Mouse (Mus musculus) layer of hippocampus, adult 11-12 months (tissue): Measurements from ENCODE around the gene Rbm4.
"Not testable (repeated sequence)": the region's sequence is repeated elsewhere in the genome, so short reads cannot be mapped to it uniquely, and the experiment has no call there.

Experiments
- DNase-seq: peaks from one replicate; pipeline ENCODE4 v3.0.0; 2022; ENCODE audit warnings: low spot score

Rbm4 gene

DNA sequence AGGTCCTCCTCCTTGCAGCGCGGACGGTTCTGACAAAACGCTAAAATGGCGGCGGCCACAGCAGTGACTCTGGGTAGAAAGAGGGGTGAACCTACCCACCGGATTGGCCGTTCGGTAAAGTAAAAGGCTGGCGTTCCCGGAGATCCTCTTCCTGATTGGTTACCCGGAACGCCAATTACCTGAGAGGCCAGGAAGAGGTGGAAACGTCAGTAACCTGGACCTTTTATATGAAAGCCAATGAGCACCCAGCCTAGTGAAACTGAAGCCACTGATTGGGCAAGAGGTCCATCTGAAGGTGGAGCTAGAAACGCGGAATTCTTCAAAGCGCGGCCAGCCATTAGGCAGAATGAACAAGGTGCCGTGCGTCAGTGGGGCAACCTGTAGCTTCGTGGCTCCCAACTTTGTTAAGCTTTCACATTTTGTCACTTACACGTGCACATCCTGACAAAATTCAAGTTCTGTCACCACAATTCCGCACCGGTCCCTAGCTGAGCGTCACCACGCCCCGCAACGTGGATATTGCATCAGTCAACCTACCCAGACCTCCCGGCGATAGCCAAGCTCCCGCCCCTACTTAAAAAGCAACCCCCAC, at the start of gene Rbm4:
TSS of gene Rbm4 (minus strand) at position 71 of the 592 bp plus-strand sequence.
- peak; percentile 99 for DNase-seq

DNA sequence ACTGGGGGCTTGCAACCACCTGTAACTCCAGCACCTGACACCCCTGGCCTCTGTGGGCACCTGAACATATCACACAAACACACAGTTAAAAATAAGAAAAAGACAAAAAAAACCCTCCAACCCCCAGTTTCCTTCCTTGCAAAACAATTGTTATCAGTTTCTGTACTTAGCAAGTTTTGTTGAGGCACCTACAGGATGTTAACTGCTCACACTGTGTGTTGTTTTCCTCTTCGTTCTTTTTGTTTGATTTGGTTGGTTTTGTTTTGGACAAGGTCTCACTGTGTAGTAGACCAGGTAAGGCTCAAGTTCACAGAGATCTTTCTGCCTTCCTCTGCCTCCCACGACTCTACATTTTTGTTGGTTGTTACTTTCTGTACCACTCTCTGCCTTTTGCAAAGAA, 48.9 kb upstream of the Rbm4 start:
- no peak for DNase-seq

- DNase-seq, result no peak
Observed at GRCm38 (mm10) chr19:4840848-4841247, 47.1 kb upstream of the Rbm4 start.

- DNase-seq, result peak; percentile 97
Observed at GRCm38 (mm10) chr19:4839149-4839548, 45.4 kb upstream of the Rbm4 start, which contains the start of the genes Ccs and Ccdc87. Gene Ccs, minus strand, starts transcription at chr19:4839332. Gene Ccdc87, plus strand, starts transcription at chr19:4839366.

GRCm38 (mm10) chr19:4838526-4839140, 44.9 kb upstream of the Rbm4 start:
- no peak for DNase-seq

DNA sequence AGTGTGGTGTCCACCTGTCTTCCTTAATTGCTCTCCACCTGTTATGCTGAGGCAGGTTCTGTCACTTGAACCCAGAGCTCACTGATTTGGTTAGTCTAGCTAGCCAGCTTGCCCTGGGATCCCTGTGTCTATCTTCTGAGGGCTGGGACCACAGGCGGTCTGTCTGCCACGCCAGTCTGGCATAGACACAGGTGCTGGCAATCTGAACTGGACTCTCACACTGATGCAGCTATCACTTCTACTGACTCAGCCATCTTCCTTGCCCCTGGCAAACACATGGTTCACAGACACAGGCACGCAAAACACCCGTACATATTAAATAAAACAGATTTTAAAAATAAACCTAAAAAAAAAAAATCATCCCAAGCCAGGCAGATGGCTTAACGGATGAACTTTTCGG, 43.3 kb upstream of the Rbm4 start:
- DNase-seq, result no peak

DNA sequence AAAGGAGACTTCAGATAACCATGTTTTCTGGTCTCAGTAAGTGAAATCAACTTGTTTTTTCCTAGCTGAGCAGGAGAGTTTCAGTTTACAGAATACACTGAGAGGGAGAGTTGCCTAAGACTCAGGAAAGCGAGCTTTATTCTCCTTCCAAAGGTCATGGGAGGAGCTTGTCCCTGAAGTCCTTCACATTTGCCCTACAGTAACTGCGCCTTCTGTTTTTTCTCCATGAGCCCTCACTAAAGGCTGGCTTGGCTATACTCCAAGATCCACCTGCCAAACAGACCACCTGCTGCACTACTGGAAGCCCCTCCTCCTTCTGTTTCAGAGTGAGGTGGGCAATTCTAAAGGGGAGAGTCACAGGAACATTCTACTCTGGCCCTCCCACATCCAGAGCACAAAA, 42.4 kb upstream of the Rbm4 start:
- DNase-seq, result no peak

- DNase-seq, result no peak
Observed at GRCm38 (mm10) chr19:4833977-4834376, 40.3 kb upstream of the Rbm4 start.

DNA sequence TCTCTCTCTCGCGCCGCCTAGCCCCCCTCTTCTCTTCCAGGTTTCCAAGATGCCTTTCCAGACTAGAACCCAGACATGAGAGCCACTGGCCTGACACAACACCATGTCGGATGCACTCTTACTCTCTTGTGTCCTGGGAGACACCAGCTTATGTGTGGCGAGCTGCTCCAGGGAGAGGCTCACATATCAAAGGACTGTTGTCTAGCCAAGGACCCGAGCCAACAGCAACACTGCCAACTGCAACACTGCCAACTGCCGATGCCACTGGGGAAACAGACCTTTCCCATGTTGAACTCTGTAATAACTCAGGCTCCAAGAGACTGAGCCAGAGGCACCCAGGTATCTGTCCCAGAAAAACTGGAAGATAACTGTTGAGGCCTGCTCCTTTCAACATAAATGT, 35.5 kb upstream of the Rbm4 start:
- peak; percentile 59 for DNase-seq

DNA sequence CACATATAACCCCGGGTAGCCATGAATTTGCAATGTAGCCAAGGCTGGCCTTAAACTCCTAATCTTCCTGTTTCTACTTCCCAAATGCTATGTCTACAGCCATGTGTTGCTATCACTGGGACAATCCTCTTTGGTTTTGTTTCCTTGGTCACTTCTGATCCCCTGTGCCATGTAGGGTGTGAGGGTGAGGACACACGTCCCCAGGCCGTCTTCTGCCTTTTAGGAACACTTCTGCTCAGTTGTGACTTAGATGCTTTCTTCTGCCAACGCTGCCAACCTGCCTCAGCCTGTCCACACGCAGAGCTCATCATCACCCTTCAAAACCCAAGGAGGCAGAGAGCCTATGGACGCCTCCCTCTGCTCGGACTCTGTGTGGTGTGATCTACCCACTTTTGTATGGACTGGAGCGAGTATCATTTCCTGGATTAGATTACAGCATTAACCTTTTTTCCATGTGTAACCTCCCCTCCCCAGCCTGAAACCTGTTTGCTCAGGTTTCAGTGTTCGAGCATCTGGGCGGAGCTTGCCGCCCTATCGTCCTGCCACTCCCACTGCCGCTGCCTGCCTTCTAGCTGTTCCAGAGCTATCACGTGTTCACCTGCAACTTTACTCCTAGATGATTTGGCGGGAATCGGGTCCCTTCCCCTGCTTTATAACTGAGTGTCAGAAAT, 34.9 kb upstream of the Rbm4 start:
- DNase-seq, result no peak

DNA sequence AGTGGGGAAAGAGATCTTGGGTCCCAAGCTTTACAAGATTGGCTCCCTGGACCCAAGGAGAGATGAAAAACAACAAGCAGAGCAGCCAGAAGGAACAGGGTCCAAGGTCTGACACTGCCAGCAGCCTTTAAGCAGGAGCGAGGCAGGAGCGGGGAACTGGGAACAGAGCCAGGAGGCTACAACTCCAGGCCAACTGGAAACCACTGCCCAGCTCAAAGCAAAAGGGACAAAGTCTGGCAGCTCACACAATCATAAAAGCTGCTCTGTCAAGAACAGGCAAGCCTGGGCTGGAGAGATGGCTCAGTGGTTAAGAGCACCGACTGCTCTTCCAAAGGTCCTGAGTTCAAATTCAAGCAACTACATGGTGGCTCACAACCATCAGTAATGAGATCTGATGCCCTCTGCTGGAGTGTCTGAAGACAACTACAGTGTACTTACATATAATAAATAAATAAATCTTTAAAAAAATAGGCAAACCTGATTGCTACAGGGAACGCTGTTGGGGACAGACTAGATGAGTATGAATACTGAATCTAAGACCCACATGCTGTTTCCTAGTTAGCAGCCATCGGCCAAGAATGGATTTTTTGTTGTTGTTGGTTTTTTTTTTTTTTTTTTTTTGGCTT, 27.1 kb upstream of the Rbm4 start:
- peak; percentile 69 for DNase-seq

- no peak for DNase-seq
Observed at GRCm38 (mm10) chr19:4817182-4817835, 23.6 kb upstream of the Rbm4 start.

DNA sequence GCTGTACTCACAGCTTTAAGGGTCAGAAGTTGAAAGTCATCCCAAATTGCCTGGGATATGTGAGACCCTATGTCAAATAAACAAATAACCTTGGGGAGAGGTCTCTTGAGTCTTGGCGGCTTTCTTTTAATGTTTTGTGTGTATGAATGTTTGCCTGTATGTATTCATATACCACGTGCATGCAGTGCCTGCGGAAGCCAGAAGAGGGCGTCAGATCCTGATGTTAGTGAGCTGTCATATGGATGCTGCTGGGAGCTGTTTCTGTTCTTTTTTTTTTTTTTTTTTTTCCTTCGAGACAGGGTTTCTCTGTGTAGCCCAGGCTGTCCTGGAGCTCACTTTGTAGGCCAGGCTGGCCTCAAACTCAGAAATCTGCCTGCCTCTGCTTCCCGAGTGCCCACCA, 19.3 kb upstream of the Rbm4 start:
- DNase-seq, result peak; percentile 50

GRCm38 (mm10) chr19:4812334-4812949, 18.7 kb upstream of the Rbm4 start:
- DNase-seq, result not testable (repeated sequence)

DNA sequence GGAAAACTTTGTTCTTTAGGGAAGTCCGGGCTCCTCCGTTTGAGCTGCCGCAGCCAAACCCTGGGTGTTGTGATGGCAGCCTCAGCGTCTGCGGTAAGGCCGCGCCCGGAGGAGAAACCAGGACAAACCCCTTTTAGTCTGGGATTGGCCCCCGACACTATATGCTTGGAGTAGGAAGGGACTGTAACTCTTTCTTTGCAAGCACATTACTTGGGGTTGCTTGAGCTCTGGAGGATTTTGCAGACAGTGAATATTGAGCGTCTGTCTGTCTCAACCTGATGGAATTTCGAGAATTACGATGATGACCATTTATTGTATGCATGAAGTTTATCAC, 18.2 kb upstream of the Rbm4 start:
- DNase-seq, result no peak

- DNase-seq, result peak; percentile 99
Observed at GRCm38 (mm10) chr19:4811063-4811908, 17.6 kb upstream of the Rbm4 start, which contains the start of the genes Gm21992 and Rbm14. Gene Gm21992, minus strand, starts transcription at chr19:4811612. Gene Rbm14, minus strand, starts transcription at chr19:4811634.

DNA sequence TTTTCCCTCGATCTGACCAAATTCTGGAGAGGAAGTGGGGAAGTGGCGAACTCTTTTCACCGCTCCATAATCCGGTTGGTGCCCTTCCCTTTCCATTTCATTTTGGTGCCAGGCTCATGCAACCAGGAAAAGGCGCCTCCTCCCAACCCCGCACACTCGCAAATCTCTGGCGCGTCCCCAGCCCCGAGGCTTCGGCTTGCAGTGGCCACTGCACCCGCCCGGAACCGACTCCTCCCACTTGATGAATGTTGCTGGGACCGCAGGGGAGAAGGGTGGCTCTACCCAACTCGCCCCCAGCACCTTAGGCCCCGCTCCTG, 17.0 kb upstream of the Rbm4 start:
- DNase-seq, result no peak

DNA sequence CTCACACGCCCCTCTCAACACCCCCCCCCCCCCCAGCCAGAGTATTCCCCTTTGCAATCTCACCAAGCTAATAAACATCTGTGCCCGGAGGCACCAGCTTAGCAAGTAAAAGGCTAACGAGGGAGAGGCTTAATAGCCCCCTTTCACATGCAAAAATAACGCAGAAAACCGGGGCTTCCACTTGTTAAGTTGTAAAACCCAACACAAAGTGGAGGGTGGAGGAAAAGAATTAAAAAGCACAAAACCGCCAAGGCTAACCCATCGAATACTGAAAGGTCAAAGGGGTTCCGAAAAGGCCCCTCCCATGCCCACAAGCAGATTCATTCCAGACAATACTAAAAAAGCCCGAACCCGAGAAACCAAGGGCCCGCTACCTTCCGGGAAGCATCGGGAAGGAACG, 16.6 kb upstream of the Rbm4 start:
- no peak for DNase-seq

DNA sequence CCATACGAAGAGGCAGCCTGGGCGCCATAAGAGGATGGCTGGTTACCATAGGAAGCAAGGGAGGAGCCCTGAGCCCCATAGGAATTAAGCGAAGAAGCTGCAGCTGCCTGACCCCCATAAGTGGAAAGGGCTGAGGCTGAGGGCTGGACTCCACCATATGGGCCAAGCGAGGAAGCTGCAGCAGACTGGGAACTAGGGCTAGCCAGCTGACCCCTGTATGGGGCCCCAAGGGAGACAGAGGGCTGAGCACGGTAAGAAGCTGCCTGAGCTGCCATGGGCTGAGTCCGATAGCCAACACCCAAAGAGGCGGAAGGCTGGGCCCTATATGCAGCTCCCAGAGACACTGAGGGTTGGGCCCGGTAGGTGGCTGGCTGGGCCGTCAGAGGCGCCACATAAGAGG, 9.6 kb upstream of the Rbm4 start:
- DNase-seq, result no peak

DNA sequence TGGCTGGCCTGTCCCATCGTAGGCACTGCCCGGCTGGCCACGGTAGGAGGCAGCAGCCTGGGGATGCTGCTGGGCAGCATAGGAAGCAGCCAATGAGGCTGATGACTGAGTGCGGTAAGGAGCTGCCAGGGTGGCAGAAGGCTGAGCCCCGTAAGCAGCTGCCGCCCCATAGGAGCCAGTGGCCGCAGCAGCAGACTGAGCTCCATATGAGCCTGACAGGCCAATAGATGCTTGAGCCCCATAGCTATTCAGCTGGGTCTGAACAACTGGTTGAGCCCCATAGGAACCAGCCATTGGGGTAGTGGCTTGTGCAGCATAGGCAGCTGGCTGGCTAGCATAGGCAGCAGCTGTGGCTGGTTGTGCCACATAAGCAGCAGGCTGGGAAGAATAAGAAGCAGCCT, 9.0 kb upstream of the Rbm4 start:
- no peak for DNase-seq

GRCm38 (mm10) chr19:4799083-4799482, 5.4 kb upstream of the Rbm4 start:
- DNase-seq, result no peak
